Mouse (Mus musculus) heart, embryonic 12.5 days (tissue): ENCODE data around the gene Fam43a. TPM values are rescaled to one million over a fixed set of nuclear protein-coding genes. Genes with fewer than 3 reads are reported as not detected.

Source experiments
- ATAC-seq: fragments of 200-750 bp; cut with Nextera tagmentation; 2 replicates; pipeline ENCODE4 v1.8.0; 2017; ENCODE audit warnings: moderate TSS enrichment, moderate library complexity; ENCODE audit not compliant: insufficient number of reproducible peaks, low FRiP score
- H3K27ac ChIP-seq: fragments of 300-500 bp; sonication (generic); 2 replicates; pipeline ENCODE4 v1.5.1; 2016; ENCODE audit warnings: mild to moderate bottlenecking, moderate library complexity; ENCODE audit not compliant: poor library complexity, severe bottlenecking
- H3K27me3 ChIP-seq: fragments of 300-500 bp; sonication (generic); replicated peaks from 2 replicates; pipeline ENCODE4 v1.6.1; 2016; ENCODE audit warnings: mild to moderate bottlenecking, moderate library complexity
- H3K36me3 ChIP-seq: fragments of 300-500 bp; sonication (generic); 2 replicates; pipeline ENCODE4 v1.6.1; 2016; ENCODE audit warnings: mild to moderate bottlenecking, moderate library complexity
- H3K4me1 ChIP-seq: fragments of 300-500 bp; sonication (generic); replicated peaks from 2 replicates; pipeline ENCODE4 v1.6.1; 2016; ENCODE audit warnings: mild to moderate bottlenecking
- H3K4me2 ChIP-seq: fragments of 300-500 bp; sonication (generic); 2 replicates; pipeline ENCODE4 v1.6.1; 2016; ENCODE audit warnings: mild to moderate bottlenecking, moderate library complexity
- H3K4me3 ChIP-seq: fragments of 300-500 bp; sonication (generic); 2 replicates; pipeline ENCODE4 v1.5.1; 2016; ENCODE audit warnings: mild to moderate bottlenecking
- H3K9ac ChIP-seq: fragments of 300-500 bp; sonication (generic); 2 replicates; pipeline ENCODE4 v1.6.1; 2016; ENCODE audit warnings: mild to moderate bottlenecking, moderate library complexity
- H3K9me3 ChIP-seq: fragments of 300-500 bp; sonication (generic); replicated peaks from 2 replicates; pipeline ENCODE4 v1.6.1; 2016; ENCODE audit warnings: mild to moderate bottlenecking, moderate library complexity
- WGBS: fragments of 180-500 bp; shearing (Covaris S2); methylation state at CpG from one replicate; pipeline ENCODE4 v1.1.7; 2016; 5-methylcytosine and 5-hydroxymethylcytosine counted together
- polyA plus RNA-seq: library from polyadenylated mRNA; unstranded; fragments of >200 nt; fragmentation: Nextera tagmentation; extraction: Ambion mirVana; gene quantifications from 2 replicates; pipeline ENCODE4 v1.2.1, GENCODE M21; 2016

Gene Fam43a
- polyA plus RNA-seq, 1 experiment from 2014 or later = 14.5 TPM

DNA sequence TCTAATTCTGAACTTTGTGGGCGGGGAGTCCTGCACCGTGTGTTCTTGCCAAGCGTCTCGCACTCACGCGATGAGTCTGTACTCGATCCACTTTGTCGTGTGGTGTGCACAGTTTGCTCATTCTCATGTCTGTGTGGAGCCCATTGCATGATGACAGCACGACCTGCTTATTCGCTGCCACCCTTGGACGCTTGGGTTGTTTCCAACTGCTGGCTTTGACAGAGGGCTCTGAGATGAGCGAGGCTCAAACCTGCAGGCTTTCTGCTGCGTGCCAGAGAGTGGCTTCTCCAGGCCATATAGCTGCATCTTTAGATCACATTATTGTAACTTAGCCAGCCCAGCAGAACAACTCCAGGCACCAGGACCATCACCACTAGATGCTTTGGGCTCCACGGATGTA is 39.1 kb downstream of the Fam43a start:
- Histone ChIP-seq H3K36me3 (no peaks in the 10 kb centered on the region), H3K4me1 (no peaks in the 10 kb centered on the region), H3K27ac (no peak overlapping the region), H3K9me3 (peaks cover 12% of the 10 kb centered on the region; the same call in 1 of the 2 replicates), H3K27me3 (no peaks in the 10 kb centered on the region), H3K4me2 (no peak overlapping the region), H3K9ac (no peak overlapping the region), H3K4me3 (no peak overlapping the region)
- ATAC-seq = no peak
- WGBS = 89% methylated on average over 14 of the region's 14 CpGs

DNA sequence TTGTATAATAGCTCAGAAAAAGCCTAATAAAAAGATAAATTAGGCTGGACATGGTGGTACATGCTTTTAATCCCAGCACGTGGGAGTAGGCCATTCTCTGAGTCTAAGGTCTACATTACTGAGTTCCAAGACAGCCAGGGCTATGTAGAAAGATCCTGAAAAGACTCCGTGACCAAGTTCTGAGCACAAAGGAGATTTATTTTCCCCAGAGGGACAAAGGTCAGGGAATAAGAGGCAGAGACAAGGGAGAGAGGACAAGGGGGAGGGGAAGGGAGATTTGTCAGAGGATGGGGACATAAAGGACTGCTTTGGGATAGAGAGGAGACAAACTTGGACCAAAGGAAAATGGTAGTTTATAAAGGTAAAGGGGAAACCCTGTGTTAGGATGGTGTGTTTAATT is 41.1 kb downstream of the Fam43a start:
- no peak overlapping the region for H3K4me3 ChIP-seq
- 72% methylated on average over 2 of the region's 2 CpGs for WGBS
- H3K9me3 ChIP-seq = peaks cover 16% of the 10 kb centered on the region; the same call in 1 of the 2 replicates
- H3K27ac ChIP-seq = no peak overlapping the region
- no peak overlapping the region for H3K4me2 ChIP-seq
- H3K9ac ChIP-seq = no peak overlapping the region
- H3K27me3 ChIP-seq = no peaks in the 10 kb centered on the region
- ATAC-seq = no peak
- no peaks in the 10 kb centered on the region for H3K36me3 ChIP-seq
- no peaks in the 10 kb centered on the region for H3K4me1 ChIP-seq

DNA sequence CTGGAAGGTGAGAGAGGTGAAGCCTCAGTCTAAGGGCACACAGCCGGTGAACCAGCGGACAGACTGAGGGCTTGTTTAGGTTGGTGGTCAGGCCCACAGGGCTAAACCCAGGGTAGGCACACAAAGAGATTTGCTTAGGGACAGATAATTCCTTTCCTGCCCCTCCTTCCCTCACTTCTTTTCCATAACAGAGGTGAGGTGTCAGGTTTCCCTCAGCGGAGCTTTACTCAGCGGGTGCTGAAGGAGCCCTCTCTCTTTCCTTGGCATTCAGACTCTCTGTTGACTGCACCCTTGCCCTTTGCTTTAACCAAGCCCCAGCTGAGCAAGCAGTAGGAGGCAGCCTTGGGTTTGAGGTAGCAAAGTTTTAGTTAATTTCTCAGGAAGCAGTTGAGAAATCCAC is 41.9 kb downstream of the Fam43a start:
- 49% methylated on average over 4 of the region's 4 CpGs for WGBS
- H3K4me2 ChIP-seq = no peak overlapping the region
- no peaks in the 10 kb centered on the region for H3K27me3 ChIP-seq
- no peak overlapping the region for H3K9ac ChIP-seq
- no peak overlapping the region for H3K27ac ChIP-seq
- H3K4me1 ChIP-seq = peaks cover 7% of the 10 kb centered on the region; the same call in 1 of the 2 replicates
- H3K36me3 ChIP-seq = no peaks in the 10 kb centered on the region
- peaks cover 16% of the 10 kb centered on the region; the same call in 1 of the 2 replicates for H3K9me3 ChIP-seq
- H3K4me3 ChIP-seq = no peak overlapping the region
- ATAC-seq = no peak

DNA sequence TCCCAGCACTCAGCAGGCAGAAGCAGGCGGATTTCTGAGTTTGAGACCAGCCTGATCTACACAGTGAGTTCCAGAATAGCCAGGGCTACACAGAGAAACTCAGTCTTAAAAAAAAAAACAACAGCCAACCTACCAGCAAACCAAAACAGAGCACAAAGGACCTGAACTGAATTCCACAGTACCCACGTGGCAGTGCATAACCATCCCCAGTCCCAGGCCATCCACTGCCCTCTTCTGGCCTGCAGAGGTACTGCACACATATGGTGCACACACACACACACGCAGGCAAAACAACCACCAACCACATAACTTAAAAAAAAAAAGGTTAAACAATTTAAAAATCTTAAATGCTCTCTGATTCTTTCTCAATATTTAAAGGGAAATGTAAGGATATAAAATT is 42.7 kb downstream of the Fam43a start:
- Histone ChIP-seq H3K4me3 (no peak overlapping the region), H3K4me1 (peaks cover 8% of the 10 kb centered on the region; the same call in 1 of the 2 replicates), H3K27me3 (no peaks in the 10 kb centered on the region), H3K9ac (no peak overlapping the region), H3K4me2 (no peak overlapping the region), H3K36me3 (no peaks in the 10 kb centered on the region), H3K9me3 (peaks cover 16% of the 10 kb centered on the region; the same call in 1 of the 2 replicates), H3K27ac (no peak overlapping the region)
- WGBS = 72% methylated on average over 3 of the region's 3 CpGs
- ATAC-seq = no peak

DNA sequence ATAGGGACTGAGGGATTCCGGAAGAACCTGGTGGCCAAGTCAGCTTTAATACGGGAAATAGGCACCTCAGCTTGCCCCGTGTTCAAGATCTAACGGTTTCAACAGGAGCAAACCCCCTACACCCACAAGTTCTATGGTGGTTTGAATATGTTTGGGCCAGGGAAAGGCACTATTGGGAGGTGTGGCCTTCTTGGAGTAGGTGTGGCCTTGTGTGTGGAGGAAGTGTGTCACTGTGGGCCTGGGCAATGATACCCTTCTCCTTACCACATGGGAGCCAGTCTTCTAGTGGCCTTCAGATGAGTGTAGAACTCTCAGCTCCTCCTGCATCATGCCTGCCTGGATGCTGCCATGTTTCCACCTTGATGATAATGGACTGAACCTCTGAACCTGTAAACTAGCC is 45.5 kb downstream of the Fam43a start:
- Histone ChIP-seq H3K27ac (no peak overlapping the region), H3K4me1 (peaks cover 8% of the 10 kb centered on the region; the same call in 1 of the 2 replicates), H3K4me2 (no peak overlapping the region), H3K9ac (no peak overlapping the region), H3K36me3 (no peaks in the 10 kb centered on the region), H3K27me3 (no peaks in the 10 kb centered on the region), H3K9me3 (peaks cover 16% of the 10 kb centered on the region; the same call in 1 of the 2 replicates), H3K4me3 (no peak overlapping the region)
- ATAC-seq = no peak
- 84% methylated on average over 4 of the region's 4 CpGs for WGBS

DNA sequence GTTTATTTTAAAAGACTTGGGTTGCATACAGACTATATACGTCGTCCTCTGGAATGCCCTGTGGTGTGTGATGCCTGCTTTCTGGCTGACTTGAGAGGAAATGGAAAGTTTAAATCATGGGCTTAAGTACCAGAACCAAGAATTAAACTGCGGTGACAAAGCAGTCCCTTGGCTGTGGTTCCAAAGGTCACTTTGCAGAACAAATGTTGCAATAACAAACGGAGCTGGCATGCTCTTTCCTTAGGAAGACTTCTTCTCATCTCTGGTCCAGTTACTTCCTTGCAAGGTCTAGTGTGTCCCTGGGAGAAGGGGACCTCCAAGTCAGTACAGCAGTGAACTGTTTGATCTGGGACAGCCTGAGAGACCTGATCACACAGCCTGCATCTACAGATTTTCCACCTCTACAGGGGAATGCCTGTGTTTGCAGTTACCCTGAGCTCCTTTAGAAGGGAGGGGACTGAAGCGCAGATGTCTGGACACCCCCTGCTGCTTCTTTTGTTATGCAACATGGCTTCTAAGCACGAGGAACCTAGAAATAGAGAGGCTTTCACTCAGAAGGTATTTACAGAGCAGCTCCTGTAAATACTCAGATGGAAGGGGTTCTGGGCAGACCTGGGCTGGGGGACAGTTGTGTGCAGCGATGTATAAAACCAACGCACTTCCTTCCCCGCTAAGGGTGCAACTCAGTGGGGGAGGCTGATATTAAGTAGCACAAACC is 46.5 kb downstream of the Fam43a start:
- H3K9ac ChIP-seq = no peak overlapping the region
- H3K27ac ChIP-seq = no peak overlapping the region; the same call in 1 of the 2 replicates
- H3K4me3 ChIP-seq = no peak overlapping the region
- H3K9me3 ChIP-seq = peaks cover 16% of the 10 kb centered on the region; the same call in 1 of the 2 replicates
- ATAC-seq = no peak
- no peaks in the 10 kb centered on the region for H3K36me3 ChIP-seq
- H3K4me1 ChIP-seq = peaks cover 8% of the 10 kb centered on the region; the same call in 1 of the 2 replicates
- 37% methylated on average over 9 of the region's 9 CpGs for whole genome bisulfite sequencing
- no peaks in the 10 kb centered on the region for H3K27me3 ChIP-seq
- no peak overlapping the region for H3K4me2 ChIP-seq

DNA sequence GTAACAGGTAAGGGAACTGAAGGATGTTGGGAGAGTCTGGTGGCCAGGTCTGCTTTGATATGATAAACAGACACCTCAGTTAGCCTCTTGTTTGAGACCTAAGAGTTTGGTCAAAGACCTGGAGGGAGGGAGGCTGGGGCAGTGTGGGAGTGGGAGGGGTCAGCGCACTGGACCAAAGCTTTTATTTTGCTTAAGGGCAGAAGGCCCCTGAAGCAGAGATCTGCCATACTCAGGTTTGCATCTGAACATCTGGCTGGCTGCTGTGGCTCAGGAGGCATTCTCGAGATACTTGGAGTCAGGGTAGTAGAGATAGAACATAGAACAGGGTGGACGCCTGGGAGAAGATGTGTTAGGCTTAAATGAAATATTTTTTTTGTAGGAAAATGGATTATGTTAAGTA is 47.3 kb downstream of the Fam43a start:
- Histone ChIP-seq H3K27ac (no peak overlapping the region), H3K4me2 (no peak overlapping the region), H3K36me3 (no peaks in the 10 kb centered on the region), H3K4me1 (peaks cover 8% of the 10 kb centered on the region; the same call in 1 of the 2 replicates), H3K4me3 (no peak overlapping the region), H3K9ac (no peak overlapping the region), H3K27me3 (no peaks in the 10 kb centered on the region), H3K9me3 (peaks cover 16% of the 10 kb centered on the region; the same call in 1 of the 2 replicates)
- WGBS = 72% methylated on average over 3 of the region's 3 CpGs
- no peak for ATAC-seq

DNA sequence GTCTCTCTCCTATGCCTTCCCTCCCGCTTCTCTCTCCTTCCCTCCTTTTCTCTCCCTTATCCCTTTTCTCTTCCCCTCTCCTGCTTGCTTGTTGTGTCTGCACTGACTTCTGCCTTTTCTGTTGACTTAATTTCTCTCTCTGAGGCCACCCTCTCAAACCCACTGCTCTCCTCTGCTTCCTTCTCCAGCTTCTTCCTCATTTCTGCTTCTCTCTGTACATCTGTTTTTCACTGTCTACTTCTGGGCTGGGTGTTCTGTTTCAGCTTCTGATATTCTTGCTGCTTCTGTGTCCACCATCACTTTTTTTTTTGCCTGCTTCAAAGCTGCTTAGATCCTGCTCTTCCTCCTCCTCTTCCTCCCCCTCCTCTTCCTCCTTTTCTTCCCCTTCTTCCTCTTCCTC is 51.8 kb downstream of the Fam43a start:
- Histone ChIP-seq H3K4me3 (no peak overlapping the region), H3K27ac (no peak overlapping the region)
- WGBS = 73% methylated on average over 1 of the region's 1 CpGs

More for the DNA sequence above, 51.8 kb downstream of the Fam43a start:
- no peaks in the 10 kb centered on the region for H3K9me3 ChIP-seq
- no peak overlapping the region for H3K9ac ChIP-seq
- no peaks in the 10 kb centered on the region for H3K27me3 ChIP-seq
- ATAC-seq = no peak
- no peaks in the 10 kb centered on the region for H3K36me3 ChIP-seq
- no peak overlapping the region for H3K4me2 ChIP-seq
- H3K4me1 ChIP-seq = peaks cover 5% of the 10 kb centered on the region; the same call in 1 of the 2 replicates

Other genes starting within 250 kb of the Fam43a start
- gene Atp13a3, start 193.7 kb upstream of the Fam43a start, polyA plus RNA-seq = 17.6 and 17.8 TPM in 2 replicates
- 23.8 and 26.9 TPM in 2 replicates for gene Tmem44, start 48.9 kb upstream of the Fam43a start, polyA plus RNA-seq
- 42.9 and 48.1 TPM in 2 replicates for gene Lsg1, start 12.1 kb upstream of the Fam43a start, polyA plus RNA-seq